9 mouse cellular contexts compared by ENCODE assay signal in genomic region chr5:111742290-111742898, GRCm38 (mm10). TPM values are rescaled to one million over a fixed set of nuclear protein-coding genes. Genes with fewer than 3 reads are reported as not detected.
A peak's percentile ranks its signal among the peaks of the same experiment; 100 is the strongest.
DNase-seq lines count a peak whose midpoint lies in the region; ATAC-seq and TF ChIP-seq lines count a peak whose summit lies in the region.
"Had no signal": no experiment of that assay in that cellular context is flagged by ENCODE, and none has a peak within 500 bp of the region (broad histone marks: within the 10 kb centered on the region; RNA-seq: fewer than 3 reads in every experiment).

No protein-coding gene starts in this region.

- DNase-seq in lung, postnatal 14 days = no peak
- peak; percentile 50 for DNase-seq in hindbrain, postnatal 0 days (ENCODE audit: low spot score)
- no peak for DNase-seq in Muller cell, postnatal 12 days (ENCODE audit: inconsistent ontology term)
- DNase-seq in urinary bladder, postnatal 25 days (ENCODE audit: low spot score) = no peak
- DNase-seq: liver, postnatal 0 days had no signal

- ATAC-seq in lung, embryonic 15.5 days (ENCODE audit: borderline replicate concordance, extremely low read depth, low FRiP score, low TSS enrichment) = peak; percentile 25; the same call in 1 of the 2 replicates
- peak; percentile 34; the same call in 1 of the 2 replicates for ATAC-seq in forebrain, embryonic 15.5 days (replicated peaks)
- no peak for ATAC-seq in hindbrain, postnatal 0 days
- ATAC-seq in stomach, embryonic 15.5 days (ENCODE audit: insufficient read depth, low FRiP score, low read depth) = no peak
- ATAC-seq: liver, postnatal 0 days had no signal

- no peaks in the 10 kb centered on the region for H3K9me3 ChIP-seq in lung, embryonic 15.5 days
- no peaks in the 10 kb centered on the region for H3K9me3 ChIP-seq in forebrain, embryonic 15.5 days
- no peaks in the 10 kb centered on the region for H3K9me3 ChIP-seq in hindbrain, postnatal 0 days (ENCODE audit: low read length)
- no peaks in the 10 kb centered on the region for H3K9me3 ChIP-seq in stomach, embryonic 15.5 days

- no peak overlapping the region for H3K4me2 ChIP-seq in lung, embryonic 15.5 days
- peak overlapping the region; percentile 30; the same call in 1 of the 2 replicates for H3K4me2 ChIP-seq in forebrain, embryonic 15.5 days (replicated peaks)
- H3K4me2 ChIP-seq in hindbrain, postnatal 0 days (ENCODE audit: low read depth, low read length) = no peak overlapping the region
- H3K4me2 ChIP-seq in stomach, embryonic 15.5 days = no peak overlapping the region

- 21% methylated on average over 13 of the region's 13 CpGs for WGBS in lung, embryonic 15.5 days
- 7% methylated on average over 13 of the region's 13 CpGs for WGBS in forebrain, embryonic 15.5 days
- 11% methylated on average over 13 of the region's 13 CpGs for WGBS in hindbrain, postnatal 0 days
- 19% methylated on average over 13 of the region's 13 CpGs for WGBS in stomach, embryonic 15.5 days

- H3K4me3 ChIP-seq in lung, embryonic 15.5 days = no peak overlapping the region
- H3K4me3 ChIP-seq in forebrain, embryonic 15.5 days = no peak overlapping the region
- no peak overlapping the region for H3K4me3 ChIP-seq in hindbrain, postnatal 0 days (ENCODE audit: low read length)
- no peak overlapping the region for H3K4me3 ChIP-seq in stomach, embryonic 15.5 days (replicated peaks)

- no peak overlapping the region for H3K27ac ChIP-seq in lung, embryonic 15.5 days
- peak overlapping the region; percentile 96 for H3K27ac ChIP-seq in forebrain, embryonic 15.5 days (replicated peaks)
- H3K27ac ChIP-seq in hindbrain, postnatal 0 days = no peak overlapping the region
- H3K27ac ChIP-seq in stomach, embryonic 15.5 days = peak overlapping the region; percentile 61

- no peak overlapping the region for H3K9ac ChIP-seq in lung, embryonic 15.5 days
- H3K9ac ChIP-seq in forebrain, embryonic 15.5 days (replicated peaks) = peak overlapping the region; percentile 44
- H3K9ac ChIP-seq in hindbrain, postnatal 0 days (replicated peaks; ENCODE audit: low read length) = no peak overlapping the region
- H3K9ac ChIP-seq in stomach, embryonic 15.5 days = no peak overlapping the region
- H3K9ac ChIP-seq: liver, postnatal 0 days had no signal

- 0 out of 2 replicates have a peak, but pooled peaks cover 4% of the 10 kb centered on the region for H3K4me1 ChIP-seq in lung, embryonic 15.5 days
- peaks cover 34% of the 10 kb centered on the region for H3K4me1 ChIP-seq in forebrain, embryonic 15.5 days
- H3K4me1 ChIP-seq in hindbrain, postnatal 0 days (ENCODE audit: insufficient read depth, low read length) = 0 out of 2 replicates have a peak, but pooled peaks cover 3% of the 10 kb centered on the region
- peaks cover 16% of the 10 kb centered on the region; the same call in 1 of the 2 replicates for H3K4me1 ChIP-seq in stomach, embryonic 15.5 days

- 0 out of 2 replicates have a peak, but pooled peaks cover 4% of the 10 kb centered on the region for H3K27me3 ChIP-seq in lung, embryonic 15.5 days
- no peaks in the 10 kb centered on the region for H3K27me3 ChIP-seq in forebrain, embryonic 15.5 days
- H3K27me3 ChIP-seq in hindbrain, postnatal 0 days (ENCODE audit: insufficient read depth, low read length) = no peaks in the 10 kb centered on the region
- 0 out of 2 replicates have a peak, but pooled peaks cover 5% of the 10 kb centered on the region for H3K27me3 ChIP-seq in stomach, embryonic 15.5 days (replicated peaks)

- H3K36me3 ChIP-seq in lung, embryonic 15.5 days = no peaks in the 10 kb centered on the region
- no peaks in the 10 kb centered on the region for H3K36me3 ChIP-seq in forebrain, embryonic 15.5 days
- no peaks in the 10 kb centered on the region for H3K36me3 ChIP-seq in hindbrain, postnatal 0 days (ENCODE audit: insufficient read depth, low read length)
- no peaks in the 10 kb centered on the region for H3K36me3 ChIP-seq in stomach, embryonic 15.5 days

- no peak for TF ChIP-seq CTCF in hindbrain, postnatal 0 days (IDR thresholded peaks at IDR 0.05; ENCODE audit: low read depth)

RNA-seq across cellular contexts. Expression of gene Gm26897, which starts 8.7 kb away (rescaled TPM):
- not detected in 2 replicates for polyA plus RNA-seq in lung, embryonic 15.5 days (2015; fragmentation: Nextera tagmentation; extraction: Ambion mirVana)
- not detected in 2 replicates for polyA plus RNA-seq in forebrain, embryonic 15.5 days (2015; fragmentation: Nextera tagmentation; extraction: Ambion mirVana)
- total RNA-seq in hindbrain, postnatal 0 days (2014; rRNA removed) = not detected in 2 replicates
- not detected in 2 replicates for polyA plus RNA-seq in hindbrain, postnatal 0 days (2015; fragmentation: Nextera tagmentation; extraction: Ambion mirVana)
- not detected in 2 replicates for polyA plus RNA-seq in stomach, embryonic 15.5 days (2015; fragmentation: Nextera tagmentation; extraction: Ambion mirVana)
- total RNA-seq: layer of hippocampus, adult 18-20 months had no signal
- polyA plus RNA-seq: liver, postnatal 0 days had no signal

Comparison
In these comparisons a context has a peak if more than half of its experiments do, and no peak if none do; other contexts are left out.
1. ATAC-seq: peak in lung, embryonic 15.5 days (single experiment) and forebrain, embryonic 15.5 days (single experiment); none in hindbrain, postnatal 0 days (single experiment) and stomach, embryonic 15.5 days (single experiment).
2. H3K27ac ChIP-seq: peak in forebrain, embryonic 15.5 days (single experiment) and stomach, embryonic 15.5 days (single experiment); none in lung, embryonic 15.5 days (single experiment) and hindbrain, postnatal 0 days (single experiment).